Mouse (Mus musculus) C2C12 (cell line): ENCODE results near the gene Tnks1bp1.

ENCODE experiments used
- CEBPB ChIP-seq: IDR thresholded peaks from one replicate; pipeline ENCODE4 v1.6.1; 2011; ENCODE audit warnings: low read depth, mild to moderate bottlenecking, control low read depth, moderate library complexity
- CTCF ChIP-seq: IDR thresholded peaks from one replicate; pipeline ENCODE4 v1.5.1; 2011; ENCODE audit not compliant: control insufficient read depth, insufficient read depth, insufficient read length

DNA sequence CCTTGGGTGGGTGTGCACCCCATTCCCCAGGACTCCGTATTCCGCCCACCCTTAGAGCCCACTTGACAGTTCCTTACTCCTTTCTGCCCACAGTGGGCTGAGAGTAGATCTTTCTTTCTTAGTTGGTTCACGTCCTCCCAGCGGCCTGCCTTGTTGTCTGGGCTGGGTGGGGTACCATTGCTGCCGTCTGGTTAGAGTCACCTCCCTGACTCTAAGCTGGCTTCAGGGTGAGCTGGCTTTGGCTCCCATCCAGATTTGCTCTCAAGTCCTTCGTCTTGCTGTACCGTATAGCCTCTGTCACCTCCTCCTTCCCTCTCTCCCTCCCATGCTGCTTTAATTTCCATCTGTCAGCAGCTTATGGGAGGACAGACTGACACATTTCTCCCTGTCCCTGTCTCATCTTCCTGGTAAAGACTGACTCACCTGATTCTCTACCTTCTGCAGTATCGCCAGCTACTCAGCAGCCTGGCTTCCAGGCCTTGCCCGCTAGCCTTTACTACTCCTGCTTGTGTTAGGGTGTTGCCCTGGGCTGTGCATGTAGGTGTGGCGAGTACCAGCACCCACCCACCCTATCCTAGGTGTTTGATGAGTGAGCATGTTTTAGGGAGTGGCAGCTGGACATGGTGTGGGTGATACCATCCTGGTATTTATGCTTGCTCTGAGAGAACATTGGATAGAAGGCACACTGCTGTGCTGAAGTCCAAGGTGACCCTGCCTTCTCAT lies 20.2 kb downstream of the Tnks1bp1 start:
- TF ChIP-seq CEBPB, result no peak
- TF ChIP-seq CTCF, result no peak
